Mouse (Mus musculus): Measurements from ENCODE around the gene Nfkbie.

DNA sequence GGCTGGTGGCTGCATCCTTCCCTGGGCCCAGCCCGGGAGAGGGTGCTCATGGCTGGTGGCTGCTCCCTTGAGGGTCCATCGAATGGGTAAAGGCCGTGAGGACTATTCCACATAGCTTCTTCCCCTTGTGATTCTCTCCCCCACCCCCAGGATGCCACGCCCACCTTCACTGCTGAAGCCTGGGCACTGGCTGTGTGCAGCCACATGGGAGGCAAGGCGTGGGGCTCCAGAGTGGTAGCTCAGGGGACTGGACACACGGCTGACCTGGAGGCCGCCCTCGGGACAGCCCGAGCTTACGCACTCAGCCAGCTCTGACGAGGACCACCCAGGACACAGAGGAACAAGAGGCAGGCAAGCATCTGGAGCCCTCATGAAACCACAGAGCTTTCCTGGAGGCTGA is 35.4 kb upstream of the Nfkbie start:
- no peak for TF ChIP-seq POLR2A (IDR thresholded peaks at IDR 0.05; ENCODE audit: borderline replicate concordance, insufficient read depth, low read length)
- TF ChIP-seq CTCF (IDR thresholded peaks at IDR 0.05; ENCODE audit: borderline replicate concordance, insufficient read depth, low read depth, low read length): no peak
